Mouse (Mus musculus) subcutaneous adipose tissue, adult 2 months (tissue): Measurements from ENCODE around the gene Zfp169. TPM values are rescaled to one million over a fixed set of nuclear protein-coding genes. Genes with fewer than 3 reads are reported as not detected.

Source experiments
- polyA plus RNA-seq: library from polyadenylated mRNA; depleted of rRNA; stranded (reverse); fragments of >200 nt; gene quantifications from 2 replicates; pipeline ENCODE4 v1.2.3, GENCODE M21; 2012; ENCODE audit warnings: low replicate concordance; rRNA removed

Zfp169 gene
- polyA plus RNA-seq: 8.8 and 11.2 TPM in 2 replicates

DNA sequence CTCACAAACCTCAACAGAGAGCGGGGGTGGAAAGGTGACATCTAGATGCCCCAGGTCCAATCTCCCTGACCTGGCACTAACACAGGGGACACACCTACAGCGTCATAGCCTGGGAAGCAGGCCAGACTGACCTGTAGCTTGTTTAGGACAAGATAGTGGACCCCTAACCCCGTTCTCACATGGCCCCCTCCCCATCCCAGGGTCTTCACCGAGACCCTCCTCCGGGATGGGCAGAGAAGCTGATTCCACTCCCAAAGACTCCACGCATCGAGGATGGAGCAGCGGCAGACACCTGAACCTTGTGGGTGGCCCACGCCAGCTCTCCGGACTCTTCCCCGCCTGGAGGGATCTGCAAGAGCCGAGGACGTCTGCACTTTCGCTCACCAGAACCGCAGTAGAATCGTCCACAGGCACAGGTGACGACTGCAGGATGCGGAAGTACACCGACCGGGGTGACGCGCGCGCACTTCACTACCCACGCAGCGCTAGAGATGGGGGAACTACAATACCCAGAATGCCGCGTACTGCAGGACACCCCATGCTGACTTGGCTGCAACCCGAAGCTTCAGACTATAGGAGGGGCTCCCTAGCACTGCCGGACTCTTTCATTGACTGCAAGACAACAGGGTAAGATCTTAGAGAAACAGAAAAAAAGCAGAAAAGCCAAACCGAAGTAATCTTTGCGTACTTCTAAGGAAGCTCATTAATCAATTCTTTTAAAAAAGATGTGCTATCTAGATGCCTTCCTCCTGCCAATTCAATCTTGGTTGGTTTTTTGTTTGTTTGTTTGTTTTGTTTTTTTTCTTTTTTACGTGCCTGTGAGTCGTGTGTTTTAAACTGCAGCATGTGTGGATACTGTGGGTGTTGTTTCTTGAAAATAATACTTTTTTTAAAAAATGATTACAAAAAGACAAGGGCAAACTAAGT is at the start of gene Zfp169, which contains the start of gene A830005F24Rik:
Gene Zfp169 (minus strand): TSS at position 449 of the 927 bp plus-strand sequence.
Gene A830005F24Rik (plus strand): TSS at position 568 of the 927 bp plus-strand sequence.

Other genes starting within 250 kb of the Zfp169 start
- gene A830005F24Rik, start 119 bp upstream of the Zfp169 start, polyA plus RNA-seq: not detected in 2 replicates
- gene Ptpdc1, start 112.2 kb upstream of the Zfp169 start, polyA plus RNA-seq: 3.1 and 6.7 TPM in 2 replicates
- gene Barx1, start 149.5 kb upstream of the Zfp169 start, polyA plus RNA-seq: not detected in 2 replicates